Comparison of ENCODE assay signal across 10 mouse cellular contexts in genomic region chr9:58442105-58443010, GRCm38 (mm10). TPM values are rescaled to one million over a fixed set of nuclear protein-coding genes. Genes with fewer than 3 reads are reported as not detected.
DNase-seq lines count a peak whose midpoint lies in the region; ATAC-seq and TF ChIP-seq lines count a peak whose summit lies in the region.
"Had no signal": no experiment of that assay in that cellular context is flagged by ENCODE, and none has a peak within 500 bp of the region (broad histone marks: within the 10 kb centered on the region; RNA-seq: fewer than 3 reads in every experiment).

No protein-coding gene starts in this region.

- no peak for DNase-seq in forebrain, embryonic 10.5 days (ENCODE audit: extremely low spot score, low spot score)
- no peak for DNase-seq in forebrain, embryonic 11.5 days (ENCODE audit: low spot score)
- peak; percentile 6 for DNase-seq in lung, postnatal 10 days
- DNase-seq in lung, adult 2 months = no peak
- peak; percentile 54 for DNase-seq in hindbrain, postnatal 0 days (ENCODE audit: low spot score)
- no peak for DNase-seq in c-Kit-positive CD71-positive TER-119-positive erythroid progenitor cells, embryonic 14.5 days (ENCODE audit: low spot score)
- no peak for DNase-seq in embryo, embryonic 9.5 days (ENCODE audit: extremely low spot score)

- 60% methylated on average over 7 of the region's 7 CpGs for WGBS in forebrain, embryonic 10.5 days
- WGBS in forebrain, embryonic 11.5 days = 62% methylated on average over 7 of the region's 7 CpGs
- 35% methylated on average over 7 of the region's 7 CpGs for WGBS in lung, adult 2 months
- WGBS in hindbrain, postnatal 0 days = 26% methylated on average over 7 of the region's 7 CpGs
- 32% methylated on average over 7 of the region's 7 CpGs for WGBS in stomach, embryonic 16.5 days

- TF ChIP-seq POLR2A in lung, adult 2 months (IDR thresholded peaks at IDR 0.05; ENCODE audit: borderline replicate concordance, extremely low read depth, low read depth, low read length) = no peak

- TF ChIP-seq CTCF in lung, adult 2 months (IDR thresholded peaks at IDR 0.05; ENCODE audit: insufficient read depth, low read length) = no peak
- no peak for TF ChIP-seq CTCF in hindbrain, postnatal 0 days (IDR thresholded peaks at IDR 0.05; ENCODE audit: low read depth)

- peaks cover 13% of the 10 kb centered on the region; the same call in 1 of the 2 replicates for H3K27me3 ChIP-seq in forebrain, embryonic 10.5 days (ENCODE audit: poor library complexity, severe bottlenecking)
- no peaks in the 10 kb centered on the region for H3K27me3 ChIP-seq in forebrain, embryonic 11.5 days (ENCODE audit: control insufficient read depth, insufficient read depth, low read length)
- no peaks in the 10 kb centered on the region for H3K27me3 ChIP-seq in hindbrain, postnatal 0 days (ENCODE audit: insufficient read depth, low read length)
- H3K27me3 ChIP-seq in stomach, embryonic 16.5 days (ENCODE audit: control insufficient read depth, insufficient read depth, low read length) = no peaks in the 10 kb centered on the region
- H3K27me3 ChIP-seq: liver, embryonic 15.5 days had no signal

- H3K4me1 ChIP-seq in forebrain, embryonic 10.5 days = peaks cover 66% of the 10 kb centered on the region
- H3K4me1 ChIP-seq in forebrain, embryonic 11.5 days (replicated peaks; ENCODE audit: control insufficient read depth, insufficient read depth, low read length) = peaks cover 17% of the 10 kb centered on the region; the same call in 1 of the 2 replicates
- H3K4me1 ChIP-seq in lung, adult 2 months (ENCODE audit: control insufficient read depth, insufficient read depth, low read length) = no peaks in the 10 kb centered on the region
- peaks cover 39% of the 10 kb centered on the region for H3K4me1 ChIP-seq in hindbrain, postnatal 0 days (ENCODE audit: insufficient read depth, low read length)
- peaks cover 7% of the 10 kb centered on the region; the same call in 1 of the 2 replicates for H3K4me1 ChIP-seq in stomach, embryonic 16.5 days (ENCODE audit: control insufficient read depth, insufficient read depth, low read length)
- H3K4me1 ChIP-seq: liver, embryonic 15.5 days had no signal

- no peak overlapping the region for H3K4me3 ChIP-seq in forebrain, embryonic 10.5 days
- H3K4me3 ChIP-seq in forebrain, embryonic 11.5 days (ENCODE audit: low read depth, low read length) = no peak overlapping the region
- no peak overlapping the region for H3K4me3 ChIP-seq in lung, adult 2 months (replicated peaks; ENCODE audit: extremely low read depth, low read depth, low read length)
- H3K4me3 ChIP-seq in hindbrain, postnatal 0 days (ENCODE audit: low read length) = no peak overlapping the region
- no peak overlapping the region for H3K4me3 ChIP-seq in stomach, embryonic 16.5 days (replicated peaks; ENCODE audit: low read length)
- H3K4me3 ChIP-seq: heart, adult 2 months; liver, embryonic 15.5 days had no signal

- no peak overlapping the region for H3K4me2 ChIP-seq in forebrain, embryonic 11.5 days (ENCODE audit: low read depth, low read length, severe bottlenecking)
- no peak overlapping the region for H3K4me2 ChIP-seq in hindbrain, postnatal 0 days (ENCODE audit: low read depth, low read length)
- no peak overlapping the region for H3K4me2 ChIP-seq in stomach, embryonic 16.5 days (ENCODE audit: low read depth, low read length)
- H3K4me2 ChIP-seq: liver, embryonic 15.5 days had no signal

- H3K9ac ChIP-seq in forebrain, embryonic 11.5 days (ENCODE audit: low read length) = no peak overlapping the region
- H3K9ac ChIP-seq in hindbrain, postnatal 0 days (replicated peaks; ENCODE audit: low read length) = no peak overlapping the region
- no peak overlapping the region for H3K9ac ChIP-seq in stomach, embryonic 16.5 days (ENCODE audit: low read length)
- H3K9ac ChIP-seq: liver, embryonic 15.5 days had no signal

- ATAC-seq in forebrain, embryonic 11.5 days (replicated peaks; ENCODE audit: low FRiP score) = no peak
- no peak; the same call in 1 of the 2 replicates for ATAC-seq in hindbrain, postnatal 0 days
- peak; percentile 61 for ATAC-seq in stomach, embryonic 16.5 days (ENCODE audit: insufficient read depth, low FRiP score)

- H3K27ac ChIP-seq in forebrain, embryonic 10.5 days = peak overlapping the region; percentile 25; the same call in 1 of the 2 replicates
- H3K27ac ChIP-seq in forebrain, embryonic 11.5 days (ENCODE audit: low read depth, low read length) = no peak overlapping the region
- H3K27ac ChIP-seq in hindbrain, postnatal 0 days = peak overlapping the region; percentile 45
- H3K27ac ChIP-seq in stomach, embryonic 16.5 days (ENCODE audit: low read length) = peak overlapping the region; percentile 3; the same call in 1 of the 2 replicates
- H3K27ac ChIP-seq: heart, adult 2 months; liver, embryonic 15.5 days had no signal

- no peaks in the 10 kb centered on the region for H3K36me3 ChIP-seq in forebrain, embryonic 10.5 days (replicated peaks)
- H3K36me3 ChIP-seq in forebrain, embryonic 11.5 days (ENCODE audit: control insufficient read depth, insufficient read depth, low read length) = no peaks in the 10 kb centered on the region
- H3K36me3 ChIP-seq in hindbrain, postnatal 0 days (ENCODE audit: insufficient read depth, low read length) = no peaks in the 10 kb centered on the region
- H3K36me3 ChIP-seq in stomach, embryonic 16.5 days (ENCODE audit: control insufficient read depth, insufficient read depth, low read length) = no peaks in the 10 kb centered on the region
- H3K36me3 ChIP-seq: liver, embryonic 15.5 days had no signal

- no peaks in the 10 kb centered on the region for H3K9me3 ChIP-seq in forebrain, embryonic 10.5 days
- no peaks in the 10 kb centered on the region for H3K9me3 ChIP-seq in forebrain, embryonic 11.5 days (ENCODE audit: control insufficient read depth, low read length)
- H3K9me3 ChIP-seq in hindbrain, postnatal 0 days (ENCODE audit: low read length) = no peaks in the 10 kb centered on the region
- H3K9me3 ChIP-seq in stomach, embryonic 16.5 days (replicated peaks; ENCODE audit: control insufficient read depth, low read length) = no peaks in the 10 kb centered on the region
- H3K9me3 ChIP-seq: liver, embryonic 15.5 days had no signal

RNA-seq across cellular contexts. Expression of gene Insyn1, which starts 46.0 kb away (rescaled TPM):
- 0.66 TPM in 2 replicates for polyA plus RNA-seq in forebrain, embryonic 10.5 days (2016; fragmentation: Nextera tagmentation; extraction: Ambion mirVana)
- polyA plus RNA-seq in forebrain, embryonic 11.5 days (2014; fragmentation: Nextera tagmentation; extraction: Ambion mirVana) = 2.4 and 3.4 TPM in 2 replicates
- 10.3 and 11.4 TPM in 2 replicates for polyA plus RNA-seq in lung, adult 2 months (2012; rRNA removed)
- 106 and 127 TPM in 2 replicates for total RNA-seq in hindbrain, postnatal 0 days (2014; rRNA removed)
- polyA plus RNA-seq in hindbrain, postnatal 0 days (2015; fragmentation: Nextera tagmentation; extraction: Ambion mirVana) = 7.4 and 8.7 TPM in 2 replicates
- polyA plus RNA-seq in stomach, embryonic 16.5 days (2015; fragmentation: Nextera tagmentation; extraction: Ambion mirVana) = 0.32 and 0.77 TPM in 2 replicates
- polyA plus RNA-seq: liver, embryonic 15.5 days had no signal

Comparison
In these comparisons a context has a peak if more than half of its experiments do, and no peak if none do; other contexts are left out.
1. DNase-seq: peak in lung, postnatal 10 days (single experiment) and hindbrain, postnatal 0 days (single experiment); none in forebrain, embryonic 10.5 days (single experiment), forebrain, embryonic 11.5 days (single experiment), lung, adult 2 months (single experiment), c-Kit-positive CD71-positive TER-119-positive erythroid progenitor cells, embryonic 14.5 days (single experiment) and embryo, embryonic 9.5 days (single experiment).